ENCODE assay signal across 21 mouse cellular contexts in genomic region chr19:5787920-5788319, GRCm38 (mm10). TPM values are rescaled to one million over a fixed set of nuclear protein-coding genes. Genes with fewer than 3 reads are reported as not detected.
DNase-seq lines count a peak whose midpoint lies in the region; ATAC-seq lines count a peak whose summit lies in the region.
"Had no signal": no experiment of that assay in that cellular context is flagged by ENCODE, and none has a peak within 500 bp of the region (broad histone marks: within the 10 kb centered on the region; RNA-seq: fewer than 3 reads in every experiment).

No protein-coding gene starts in this region.

- peak; percentile 25 for DNase-seq in cerebellum, adult 9-11 months
- DNase-seq in cerebellum, adult 8-10 months, result no peak
- DNase-seq in heart, adult 18-20 months, result no peak
- DNase-seq in retina, postnatal 1 day, result peak; percentile 28
- no peak for DNase-seq in retina, embryonic 14.5 days (ENCODE audit: low spot score)
- no peak for DNase-seq in right cerebral cortex, postnatal 25 days
- DNase-seq in left cerebral cortex, postnatal 25 days (ENCODE audit: low spot score in 2 of 2), result no peak
- DNase-seq: adrenal gland, adult 2 months; cerebellum, adult 11 months; cerebellum, postnatal 36 days; gastrocnemius, postnatal 10 days; kidney, postnatal 4 days; layer of hippocampus, postnatal 36 days; liver, embryonic 13.5 days; thymus, adult 18-20 months had no signal

- 76% methylated on average over 7 of the region's 7 CpGs for WGBS in heart, embryonic 13.5 days

- peaks cover 15% of the 10 kb centered on the region for H3K4me1 ChIP-seq in heart, embryonic 13.5 days
- H3K4me1 ChIP-seq: hindbrain, embryonic 12.5 days; intestine, embryonic 15.5 days had no signal

- no peak for ATAC-seq in heart, embryonic 13.5 days (ENCODE audit: extremely low read depth, insufficient number of reproducible peaks, low FRiP score, low TSS enrichment)

- peak overlapping the region; percentile 58 for H3K9ac ChIP-seq in heart, embryonic 13.5 days
- H3K9ac ChIP-seq: hindbrain, embryonic 12.5 days; intestine, embryonic 15.5 days had no signal

- peak overlapping the region; percentile 19 for H3K4me2 ChIP-seq in heart, embryonic 13.5 days
- H3K4me2 ChIP-seq: hindbrain, embryonic 12.5 days; intestine, embryonic 15.5 days; liver, embryonic 13.5 days; midbrain, embryonic 11.5 days had no signal

- H3K36me3 ChIP-seq in heart, embryonic 13.5 days, result no peaks in the 10 kb centered on the region
- H3K36me3 ChIP-seq: forebrain, embryonic 10.5 days; hindbrain, embryonic 12.5 days; intestine, embryonic 15.5 days; liver, embryonic 13.5 days had no signal

- peak overlapping the region; percentile 80 for H3K27ac ChIP-seq in heart, embryonic 13.5 days (replicated peaks)
- H3K27ac ChIP-seq: forebrain, embryonic 10.5 days; hindbrain, embryonic 12.5 days; intestine, embryonic 15.5 days; liver, embryonic 13.5 days had no signal

- intact Hi-C loops in left cerebral cortex, postnatal 25 days (cut with DNase I), result loop anchor here (1.0 to 10.0 kb wide), 4 partner anchors 62 to 237 kb away; no protein-coding TSS in a partner anchor

- H3K9me3 ChIP-seq in heart, embryonic 13.5 days, result no peaks in the 10 kb centered on the region
- H3K9me3 ChIP-seq: forebrain, embryonic 10.5 days; hindbrain, embryonic 12.5 days; intestine, embryonic 15.5 days; liver, embryonic 13.5 days had no signal

- H3K4me3 ChIP-seq in heart, embryonic 13.5 days, result no peak overlapping the region
- H3K4me3 ChIP-seq: forebrain, embryonic 10.5 days; hindbrain, embryonic 12.5 days; intestine, embryonic 15.5 days; liver, embryonic 13.5 days had no signal

- H3K27me3 ChIP-seq in heart, embryonic 13.5 days (replicated peaks), result no peaks in the 10 kb centered on the region
- H3K27me3 ChIP-seq: hindbrain, embryonic 12.5 days; intestine, embryonic 15.5 days; liver, embryonic 13.5 days had no signal

RNA-seq across cellular contexts. Expression of gene Scyl1, which starts 16.7 kb away (rescaled TPM):
- polyA plus RNA-seq in heart, embryonic 13.5 days (2015; fragmentation: Nextera tagmentation; extraction: Ambion mirVana), result 55.8 and 59.6 TPM in 2 replicates
- 10 to 100 TPM; 55.1 to 67.8 TPM for total RNA-seq in heart, adult 18-20 months (2021)
- 10 to 100 TPM; 82.0 to 86.8 TPM for total RNA-seq in left cerebral cortex, postnatal 25 days (2021)

RNA-seq across cellular contexts. Expression of gene Ltbp3, which starts 47.2 kb away (rescaled TPM):
- polyA plus RNA-seq in heart, embryonic 13.5 days (2015; fragmentation: Nextera tagmentation; extraction: Ambion mirVana), result 22.5 and 24.7 TPM in 2 replicates
- 10 to 100 TPM; 30.4 to 35.5 TPM for total RNA-seq in heart, adult 18-20 months (2021)
- 10 to 100 TPM; 27.0 to 31.6 TPM for total RNA-seq in left cerebral cortex, postnatal 25 days (2021)
- polyA plus RNA-seq: CD4-positive, CD25-positive, alpha-beta regulatory T cell, adult 4 months had no signal

RNA-seq across cellular contexts. Expression of gene Fam89b, which starts 58.5 kb away (rescaled TPM):
- polyA plus RNA-seq in heart, embryonic 13.5 days (2015; fragmentation: Nextera tagmentation; extraction: Ambion mirVana), result 79.7 and 82.6 TPM in 2 replicates
- total RNA-seq in heart, adult 18-20 months (2021), result 10 to 100 TPM; 21.6 to 26.0 TPM
- total RNA-seq in left cerebral cortex, postnatal 25 days (2021), result 10 to 100 TPM; 30.0 to 30.2 TPM

Comparison
In these comparisons a context has a peak if more than half of its experiments do, and no peak if none do; other contexts are left out.
1. DNase-seq: peak in cerebellum, adult 9-11 months (single experiment) and retina, postnatal 1 day (single experiment); none in cerebellum, adult 8-10 months (single experiment), heart, adult 18-20 months (0 of 2), retina, embryonic 14.5 days (single experiment), right cerebral cortex, postnatal 25 days (single experiment) and left cerebral cortex, postnatal 25 days (0 of 2).